In the genomic region with DNA sequence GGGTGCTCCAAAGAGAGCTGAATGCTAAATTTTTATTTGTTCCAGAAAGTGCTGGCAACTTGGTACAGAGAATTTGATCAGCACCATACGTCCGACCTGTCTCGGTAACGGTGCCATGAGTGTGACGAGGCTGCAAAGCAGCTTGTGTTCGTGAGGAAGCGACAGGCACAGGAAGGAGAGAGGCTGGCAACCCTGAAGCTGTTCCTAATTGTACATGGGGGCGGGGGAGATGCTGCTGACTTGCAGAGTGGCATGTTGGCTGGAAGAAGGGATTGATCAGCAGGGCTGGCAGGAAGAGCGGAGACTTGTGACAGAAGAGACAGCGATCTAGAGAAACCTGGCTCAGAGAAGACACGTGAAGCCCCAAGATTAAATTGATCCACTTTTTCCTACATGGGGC, we compare ENCODE assay signal across 14 mouse cellular contexts.
DNase-seq lines count a peak whose midpoint lies in the region; ATAC-seq lines count a peak whose summit lies in the region.
"Had no signal": no experiment of that assay in that cellular context is flagged by ENCODE, and none has a peak within 500 bp of the region (broad histone marks: within the 10 kb centered on the region; RNA-seq: fewer than 3 reads in every experiment).

No protein-coding gene starts in this region.

- no peaks in the 10 kb centered on the region for H3K27me3 ChIP-seq in embryonic facial prominence, embryonic 15.5 days
- H3K27me3 ChIP-seq in kidney, embryonic 15.5 days, result no peaks in the 10 kb centered on the region
- H3K27me3 ChIP-seq: hindbrain, embryonic 13.5 days; lung, embryonic 15.5 days; Patski had no signal

- H3K4me3 ChIP-seq in embryonic facial prominence, embryonic 15.5 days (replicated peaks), result no peak overlapping the region
- no peak overlapping the region for H3K4me3 ChIP-seq in kidney, embryonic 15.5 days (replicated peaks)
- H3K4me3 ChIP-seq: heart, adult 2 months; hindbrain, embryonic 13.5 days; lung, embryonic 15.5 days had no signal

- peaks cover 23% of the 10 kb centered on the region; the same call in 1 of the 2 replicates for H3K4me1 ChIP-seq in embryonic facial prominence, embryonic 15.5 days
- H3K4me1 ChIP-seq in kidney, embryonic 15.5 days, result peaks cover 9% of the 10 kb centered on the region; the same call in 1 of the 2 replicates

- no peaks in the 10 kb centered on the region for H3K9me3 ChIP-seq in embryonic facial prominence, embryonic 15.5 days (replicated peaks)
- no peaks in the 10 kb centered on the region for H3K9me3 ChIP-seq in kidney, embryonic 15.5 days (replicated peaks)
- H3K9me3 ChIP-seq: hindbrain, embryonic 13.5 days; lung, embryonic 15.5 days had no signal

- 39% methylated on average over 11 of the region's 11 CpGs for WGBS in embryonic facial prominence, embryonic 15.5 days
- 71% methylated on average over 11 of the region's 11 CpGs for WGBS in kidney, embryonic 15.5 days

- no peaks in the 10 kb centered on the region for H3K36me3 ChIP-seq in embryonic facial prominence, embryonic 15.5 days
- H3K36me3 ChIP-seq in kidney, embryonic 15.5 days, result no peaks in the 10 kb centered on the region
- H3K36me3 ChIP-seq: hindbrain, embryonic 13.5 days; lung, embryonic 15.5 days had no signal

- H3K9ac ChIP-seq in embryonic facial prominence, embryonic 15.5 days, result no peak overlapping the region
- H3K9ac ChIP-seq in kidney, embryonic 15.5 days, result no peak overlapping the region
- H3K9ac ChIP-seq: hindbrain, embryonic 13.5 days; lung, embryonic 15.5 days had no signal

- H3K27ac ChIP-seq in embryonic facial prominence, embryonic 15.5 days (replicated peaks), result peak overlapping the region; percentile 55
- no peak overlapping the region for H3K27ac ChIP-seq in kidney, embryonic 15.5 days
- H3K27ac ChIP-seq: heart, adult 2 months; hindbrain, embryonic 13.5 days; lung, embryonic 15.5 days had no signal

- H3K4me2 ChIP-seq in embryonic facial prominence, embryonic 15.5 days (replicated peaks), result peak overlapping the region; percentile 27
- no peak overlapping the region for H3K4me2 ChIP-seq in kidney, embryonic 15.5 days
- H3K4me2 ChIP-seq: hindbrain, embryonic 13.5 days; lung, embryonic 15.5 days had no signal

- ATAC-seq in frontal cortex, adult (ENCODE audit: low TSS enrichment), result peak; percentile 87
- ATAC-seq in embryonic facial prominence, embryonic 15.5 days (ENCODE audit: insufficient number of reproducible peaks, low FRiP score, low TSS enrichment, low read depth), result peak; percentile 40; the same call in 1 of the 2 replicates
- no peak for ATAC-seq in inflammation-experienced regulatory T-cells, adult 6 months
- no peak for ATAC-seq in megakaryocyte, adult 5-6 weeks (ENCODE audit: poor library complexity, severe bottlenecking)
- ATAC-seq in kidney, embryonic 15.5 days (replicated peaks; ENCODE audit: low FRiP score), result no peak
- ATAC-seq: Patski had no signal

- no peak for DNase-seq in frontal cortex, postnatal 25 days (ENCODE audit: low spot score in 2 of 2)
- DNase-seq in layer of hippocampus, postnatal 25 days (ENCODE audit: extremely low spot score in 1 of 2, low spot score in 1 of 2), result peak; percentile 29 to 30
- DNase-seq in right cerebral cortex, postnatal 10 days (ENCODE audit: low spot score in 2 of 2), result peak; percentile 45 to 67
- DNase-seq: embryo, embryonic 11 days; heart, adult 2 months; kidney, postnatal 4 days had no signal

Comparison
In these comparisons a context has a peak if more than half of its experiments do, and no peak if none do; other contexts are left out.
1. ATAC-seq: peak in frontal cortex, adult (single experiment) and embryonic facial prominence, embryonic 15.5 days (single experiment); none in inflammation-experienced regulatory T-cells, adult 6 months (single experiment), megakaryocyte, adult 5-6 weeks (single experiment) and kidney, embryonic 15.5 days (single experiment).
2. DNase-seq: peak in layer of hippocampus, postnatal 25 days (2 of 2) and right cerebral cortex, postnatal 10 days (2 of 2); none in frontal cortex, postnatal 25 days (0 of 2).